Mouse (Mus musculus) thymus, adult 2 months (tissue): ENCODE results near the gene Hoxd12. TPM values are rescaled to one million over a fixed set of nuclear protein-coding genes. Genes with fewer than 3 reads are reported as not detected.
A peak's percentile ranks its signal among the peaks of the same experiment; 100 is the strongest.

Experiments
- DNase-seq: peaks from one replicate; pipeline ENCODE4 v3.0.0; 2021
- H3K27ac ChIP-seq: fragments of 200-500 bp; 2 replicates; pipeline ENCODE4 v1.5.1; 2012; ENCODE audit warnings: low read length, control low read depth; ENCODE audit not compliant: control insufficient read depth, insufficient read depth
- H3K27me3 ChIP-seq: fragments of 200-500 bp; 2 replicates; pipeline ENCODE4 v1.6.1; 2012; ENCODE audit warnings: mild to moderate bottlenecking, low read length, moderate library complexity, mixed read lengths; ENCODE audit not compliant: control insufficient read depth, insufficient read depth
- H3K36me3 ChIP-seq: fragments of 200-500 bp; 2 replicates; pipeline ENCODE4 v1.6.1; 2012; ENCODE audit warnings: mild to moderate bottlenecking, low read length, moderate library complexity; ENCODE audit not compliant: control insufficient read depth, insufficient read depth
- H3K4me1 ChIP-seq: fragments of 200-500 bp; replicated peaks from 2 replicates; pipeline ENCODE4 v1.6.1; 2012; ENCODE audit warnings: low read length; ENCODE audit not compliant: control insufficient read depth, insufficient read depth
- H3K4me3 ChIP-seq: fragments of 200-500 bp; 2 replicates; pipeline ENCODE4 v1.5.1; 2012; ENCODE audit warnings: mild to moderate bottlenecking, low read length, control low read depth, moderate library complexity; ENCODE audit not compliant: control insufficient read depth, insufficient read depth
- CTCF ChIP-seq: fragments of 200-500 bp; IDR thresholded peaks from 2 replicates; pipeline ENCODE4 v1.5.1; 2012; ENCODE audit warnings: mild to moderate bottlenecking, control low read depth, low read length, moderate library complexity, borderline replicate concordance; ENCODE audit not compliant: control insufficient read depth, poor library complexity, insufficient read depth; ENCODE audit errors: extremely low read depth
- POLR2A ChIP-seq: fragments of 200-500 bp; IDR thresholded peaks from 2 replicates; pipeline ENCODE4 v1.6.1; 2012; ENCODE audit warnings: mild to moderate bottlenecking, low read length, control low read depth, moderate library complexity; ENCODE audit not compliant: control insufficient read depth, poor library complexity, insufficient read depth; ENCODE audit errors: extremely low read depth
- WGBS: fragments of 180-500 bp; shearing (Covaris S2); methylation state at CpG from one replicate; pipeline ENCODE4 v1.1.7; 2018; 5-methylcytosine and 5-hydroxymethylcytosine counted together
- polyA plus RNA-seq: library from polyadenylated mRNA; depleted of rRNA; stranded (reverse); fragments of >200 nt; gene quantifications from 2 replicates; pipeline ENCODE4 v1.2.3, GENCODE M21; 2012

Hoxd12 gene
- polyA plus RNA-seq, 1 experiment, result not detected

GRCm38 (mm10) chr2:74658024-74658666, 16.7 kb upstream of the Hoxd12 start:
- DNase-seq, result no peak
- peaks cover 41% of the 10 kb centered on the region for H3K27me3 ChIP-seq
- H3K27ac ChIP-seq, result no peak overlapping the region
- WGBS, result 7% methylated on average over 15 of the region's 15 CpGs
- no peaks in the 10 kb centered on the region for H3K36me3 ChIP-seq
- H3K4me1 ChIP-seq, result no peaks in the 10 kb centered on the region
- no peak overlapping the region for H3K4me3 ChIP-seq
- no peak for TF ChIP-seq CTCF
- TF ChIP-seq POLR2A, result no peak

GRCm38 (mm10) chr2:74658667-74659371, 16.0 kb upstream of the Hoxd12 start:
- WGBS, result 7% methylated on average over 47 of the region's 47 CpGs
- TF ChIP-seq CTCF (no peak), POLR2A (no peak)
- no peak for DNase-seq
- no peaks in the 10 kb centered on the region for H3K36me3 ChIP-seq
- peaks cover 42% of the 10 kb centered on the region for H3K27me3 ChIP-seq
- no peak overlapping the region for H3K27ac ChIP-seq
- H3K4me1 ChIP-seq, result no peaks in the 10 kb centered on the region
- H3K4me3 ChIP-seq, result no peak overlapping the region

GRCm38 (mm10) chr2:74659507-74660005, 15.3 kb upstream of the Hoxd12 start, which contains the start of gene Evx2:
Evx2 (minus strand) TSS chr2:74659557.
- no peak within 1 kb of the TSS for H3K4me3 ChIP-seq
- no peaks in the 10 kb centered on the region for H3K36me3 ChIP-seq
- H3K27me3 ChIP-seq, result peaks cover 45% of the 10 kb centered on the region
- 11% methylated on average over 28 of the region's 28 CpGs for WGBS
- TF ChIP-seq CTCF, result no peak
- no peak for TF ChIP-seq POLR2A
- no peak within 1 kb of the TSS for H3K27ac ChIP-seq
- DNase-seq, result no peak
- H3K4me1 ChIP-seq, result no peaks in the 10 kb centered on the region

- 8% methylated on average over 30 of the region's 30 CpGs for WGBS
- TF ChIP-seq POLR2A (no peak), CTCF (no peak)
- H3K4me1 ChIP-seq, result no peaks in the 10 kb centered on the region
- H3K4me3 ChIP-seq, result no peak overlapping the region
- no peak for DNase-seq
- no peak overlapping the region for H3K27ac ChIP-seq
- H3K27me3 ChIP-seq, result peaks cover 42% of the 10 kb centered on the region
- H3K36me3 ChIP-seq, result no peaks in the 10 kb centered on the region
Observed at GRCm38 (mm10) chr2:74660421-74661375, 14.1 kb upstream of the Hoxd12 start.

GRCm38 (mm10) chr2:74661685-74662084, 13.1 kb upstream of the Hoxd12 start:
- WGBS, result 12% methylated on average over 14 of the region's 14 CpGs
- no peaks in the 10 kb centered on the region for H3K36me3 ChIP-seq
- DNase-seq, result no peak
- no peak overlapping the region for H3K27ac ChIP-seq
- H3K4me1 ChIP-seq, result no peaks in the 10 kb centered on the region
- TF ChIP-seq CTCF (0 out of 2 replicates have a peak, but pooled peaks have one; percentile 22), POLR2A (no peak)
- no peak overlapping the region for H3K4me3 ChIP-seq
- peaks cover 39% of the 10 kb centered on the region for H3K27me3 ChIP-seq

GRCm38 (mm10) chr2:74663291-74663925, 11.4 kb upstream of the Hoxd12 start:
- Histone ChIP-seq H3K4me3 (no peak overlapping the region), H3K36me3 (no peaks in the 10 kb centered on the region), H3K27me3 (peaks cover 39% of the 10 kb centered on the region), H3K27ac (no peak overlapping the region), H3K4me1 (no peaks in the 10 kb centered on the region)
- WGBS, result 7% methylated on average over 18 of the region's 18 CpGs
- no peak for DNase-seq
- TF ChIP-seq CTCF (0 out of 2 replicates have a peak, but pooled peaks have one; percentile 32), POLR2A (no peak)
